Mouse (Mus musculus): ENCODE measurements around the gene Cacna1f.

DNA sequence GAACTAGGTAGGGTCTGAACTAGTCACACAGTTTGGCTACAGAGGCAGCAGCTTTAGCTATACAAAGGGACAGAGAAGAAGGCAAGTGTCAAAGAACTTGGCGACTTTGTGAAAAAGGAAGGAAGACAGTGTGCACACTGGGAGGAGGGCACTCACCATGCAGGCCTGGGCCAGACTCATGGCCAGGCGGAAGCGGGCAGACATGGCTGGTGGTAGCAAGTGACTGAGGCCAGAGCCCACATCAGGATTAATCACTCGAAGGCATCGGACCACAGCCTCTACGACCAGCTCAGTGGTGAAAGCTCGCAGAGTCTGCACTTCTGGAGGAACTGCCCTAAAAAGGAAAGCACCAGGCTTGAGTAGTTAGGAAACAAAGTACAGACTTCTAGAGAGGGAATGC, 2.9 kb upstream of the Cacna1f start:
- TF ChIP-seq CTCF (IDR thresholded peaks at IDR 0.05; ENCODE audit: borderline replicate concordance, insufficient read depth, low read length) (no peak), POLR2A (IDR thresholded peaks at IDR 0.05; ENCODE audit: low read depth, low read length) (no peak)

Data from embryonic fibroblast, embryonic 13.5 days (primary cell).